Mouse (Mus musculus) limb, embryonic 14.5 days (tissue): ENCODE data around the gene Cacna1s. TPM values are rescaled to one million over a fixed set of nuclear protein-coding genes. Genes with fewer than 3 reads are reported as not detected.

ENCODE experiments used
- ATAC-seq: fragments of 200-750 bp; cut with Nextera tagmentation; 2 replicates; pipeline ENCODE4 v1.8.0; 2017; ENCODE audit warnings: low read depth, moderate number of reproducible peaks, moderate TSS enrichment; ENCODE audit not compliant: low FRiP score
- DNase-seq: peaks from one replicate; pipeline ENCODE4 v3.0.0-alpha.2; 2015; ENCODE audit warnings: low spot score
- H3K27ac ChIP-seq: fragments of 300-500 bp; sonication (generic); replicated peaks from 2 replicates; pipeline ENCODE4 v1.5.1; 2014; ENCODE audit warnings: low read depth, mild to moderate bottlenecking, low read length, moderate library complexity, mixed read lengths
- H3K27me3 ChIP-seq: fragments of 300-500 bp; sonication (generic); 2 replicates; pipeline ENCODE4 v1.6.1; 2014; ENCODE audit warnings: low read length, mixed read lengths; ENCODE audit not compliant: control insufficient read depth, insufficient read depth
- H3K36me3 ChIP-seq: fragments of 300-500 bp; sonication (generic); 2 replicates; pipeline ENCODE4 v1.6.1; 2014; ENCODE audit warnings: mild to moderate bottlenecking, low read length, moderate library complexity, mixed read lengths; ENCODE audit not compliant: control insufficient read depth, insufficient read depth
- H3K4me1 ChIP-seq: fragments of 300-500 bp; sonication (generic); 2 replicates; pipeline ENCODE4 v1.6.1; 2014; ENCODE audit warnings: antibody characterized with exemption, low read length, mixed read lengths; ENCODE audit not compliant: control insufficient read depth, insufficient read depth
- H3K4me2 ChIP-seq: fragments of 300-500 bp; sonication (generic); replicated peaks from 2 replicates; pipeline ENCODE4 v1.6.1; 2014; ENCODE audit warnings: low read depth, mild to moderate bottlenecking, low read length, moderate library complexity; ENCODE audit not compliant: severe bottlenecking
- H3K4me3 ChIP-seq: fragments of 300-500 bp; sonication (generic); replicated peaks from 2 replicates; pipeline ENCODE4 v1.5.1; 2014; ENCODE audit warnings: low read length
- H3K9ac ChIP-seq: fragments of 300-500 bp; sonication (generic); 2 replicates; pipeline ENCODE4 v1.6.1; 2014; ENCODE audit warnings: mild to moderate bottlenecking, low read depth, low read length, moderate library complexity; ENCODE audit not compliant: severe bottlenecking
- H3K9me3 ChIP-seq: fragments of 300-500 bp; sonication (generic); 2 replicates; pipeline ENCODE4 v1.6.1; 2016; ENCODE audit warnings: low read length; ENCODE audit not compliant: control insufficient read depth
- POLR2A ChIP-seq: fragments of 200-500 bp; IDR thresholded peaks from 2 replicates; pipeline ENCODE4 v1.8.0; 2012; ENCODE audit warnings: inconsistent platforms, mild to moderate bottlenecking, moderate library complexity, borderline replicate concordance; ENCODE audit not compliant: insufficient read depth, insufficient read length; ENCODE audit errors: extremely low read depth
- WGBS: fragments of 180-500 bp; shearing (Covaris S2); extraction: QIAGEN DNeasy Blood & Tissue Kit; methylation state at CpG from one replicate; pipeline ENCODE4 v1.1.7; 2014; 5-methylcytosine and 5-hydroxymethylcytosine counted together
- polyA plus RNA-seq, 2 experiments: library from polyadenylated mRNA; depleted of rRNA in 1 of 2; stranded (reverse) in 1 of 2; unstranded in 1 of 2; fragments of >200 nt; fragmentation: Nextera tagmentation in 1 of 2; extraction: Ambion mirVana in 1 of 2; gene quantifications; 2 replicates each; pipeline versions ENCODE4 v1.2.1 to v1.2.3; 2012 to 2014

Cacna1s gene
- polyA plus RNA-seq, 2 experiments = 6.9 to 16.6 TPM

DNA sequence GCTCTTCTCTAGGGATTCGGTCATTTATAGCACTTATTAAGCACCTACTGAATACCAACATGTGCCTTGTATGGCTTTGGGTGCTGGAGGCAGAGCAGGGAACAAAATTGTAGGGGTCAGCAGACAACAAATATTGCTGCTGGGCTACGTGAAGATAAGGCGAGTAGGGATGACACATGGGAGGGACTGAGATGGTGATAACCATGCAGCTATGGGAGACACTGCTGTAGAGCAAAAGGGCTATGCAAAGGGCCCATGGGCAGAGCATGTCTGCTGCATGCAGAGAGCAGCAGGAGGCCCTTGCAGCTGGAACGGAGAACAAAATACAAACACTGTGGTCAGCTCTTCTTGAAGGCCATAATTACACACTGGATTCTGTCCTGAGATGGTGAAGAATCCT lies 49.5 kb downstream of the Cacna1s start:
- Histone ChIP-seq H3K36me3 (no peaks in the 10 kb centered on the region), H3K9ac (no peak overlapping the region), H3K4me1 (peaks cover 3% of the 10 kb centered on the region; the same call in 1 of the 2 replicates), H3K27ac (no peak overlapping the region), H3K9me3 (no peaks in the 10 kb centered on the region), H3K4me3 (no peak overlapping the region), H3K27me3 (no peaks in the 10 kb centered on the region), H3K4me2 (no peak overlapping the region)
- TF ChIP-seq POLR2A = no peak
- no peak for DNase-seq
- WGBS = 77% methylated on average over 4 of the region's 4 CpGs
- ATAC-seq = no peak

DNA sequence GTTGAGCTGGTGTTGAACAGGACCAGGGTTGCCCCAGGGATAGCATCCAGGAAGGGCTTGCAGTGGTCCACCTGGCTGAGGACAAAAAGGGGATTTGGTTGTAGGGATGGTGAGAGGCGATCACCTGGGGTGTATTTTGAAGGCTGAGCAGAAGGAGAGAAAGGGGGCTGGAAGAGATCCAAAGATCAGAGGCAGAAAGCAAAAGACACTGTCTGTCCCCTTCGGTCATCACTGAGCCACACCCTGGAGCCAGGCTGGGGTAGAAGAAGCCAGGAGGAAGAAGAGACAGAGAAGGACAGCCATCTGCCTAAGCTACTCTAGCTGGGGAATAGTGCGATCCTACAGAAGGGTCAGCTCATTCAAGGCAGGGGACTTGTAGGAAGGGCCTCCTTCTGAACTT lies 50.0 kb downstream of the Cacna1s start:
- Histone ChIP-seq H3K36me3 (no peaks in the 10 kb centered on the region), H3K9ac (no peak overlapping the region), H3K27ac (no peak overlapping the region), H3K4me1 (peaks cover 3% of the 10 kb centered on the region; the same call in 1 of the 2 replicates), H3K4me3 (no peak overlapping the region), H3K27me3 (no peaks in the 10 kb centered on the region), H3K9me3 (no peaks in the 10 kb centered on the region), H3K4me2 (no peak overlapping the region)
- 65% methylated on average over 3 of the region's 3 CpGs for WGBS
- no peak for TF ChIP-seq POLR2A
- DNase-seq (no peak), ATAC-seq (no peak)

DNA sequence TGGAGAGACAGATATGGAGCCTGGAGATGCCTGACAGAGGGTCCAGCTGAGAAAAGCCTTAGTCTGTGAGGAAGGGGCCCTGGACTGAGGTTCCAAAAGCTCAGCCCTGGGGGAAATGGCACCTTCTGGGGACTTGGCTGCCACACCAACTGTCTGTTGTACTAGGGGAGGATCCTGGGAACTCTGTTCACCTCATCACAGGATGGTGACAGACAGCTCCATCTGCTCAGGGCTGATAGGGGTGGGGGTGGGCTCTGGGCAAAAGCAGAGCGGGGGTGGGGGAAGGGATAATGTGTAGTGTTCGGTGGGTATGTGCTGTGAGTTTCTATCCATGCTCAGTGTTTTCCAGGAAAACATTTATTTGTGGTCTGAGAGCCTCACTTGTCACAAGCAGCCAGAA lies 50.4 kb downstream of the Cacna1s start:
- no peak for TF ChIP-seq POLR2A
- Histone ChIP-seq H3K36me3 (no peaks in the 10 kb centered on the region), H3K9me3 (no peaks in the 10 kb centered on the region), H3K9ac (no peak overlapping the region), H3K27me3 (no peaks in the 10 kb centered on the region), H3K4me1 (peaks cover 3% of the 10 kb centered on the region; the same call in 1 of the 2 replicates), H3K27ac (no peak overlapping the region), H3K4me3 (no peak overlapping the region), H3K4me2 (no peak overlapping the region)
- DNase-seq (no peak), ATAC-seq (no peak; the same call in 1 of the 2 replicates)
- WGBS = 63% methylated on average over 2 of the region's 2 CpGs

DNA sequence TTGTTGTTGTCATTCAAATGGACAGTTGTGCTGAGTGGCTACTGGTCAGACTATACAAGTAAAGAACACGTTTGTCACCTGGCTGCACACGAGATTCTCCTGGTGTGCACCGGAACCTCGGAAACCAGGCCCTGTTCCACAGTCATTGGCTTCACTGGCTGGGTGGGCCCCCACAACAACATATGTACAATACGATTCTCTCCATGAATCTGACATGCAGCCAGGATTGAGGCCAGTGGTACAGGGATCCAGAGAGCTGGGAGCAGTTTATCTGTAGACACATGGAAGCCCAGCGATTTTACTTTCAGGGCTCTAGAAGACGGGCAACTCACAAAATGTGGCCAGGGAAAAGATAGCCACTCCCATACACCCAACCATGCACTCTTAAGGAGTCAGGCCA lies 51.1 kb downstream of the Cacna1s start:
- no peaks in the 10 kb centered on the region for H3K36me3 ChIP-seq
- 84% methylated on average over 7 of the region's 7 CpGs for WGBS
- no peaks in the 10 kb centered on the region for H3K9me3 ChIP-seq
- H3K9ac ChIP-seq = no peak overlapping the region
- no peak overlapping the region for H3K27ac ChIP-seq
- no peak overlapping the region for H3K4me3 ChIP-seq
- H3K4me2 ChIP-seq = no peak overlapping the region
- TF ChIP-seq POLR2A = no peak
- ATAC-seq (no peak), DNase-seq (no peak)
- no peaks in the 10 kb centered on the region for H3K27me3 ChIP-seq
- peaks cover 3% of the 10 kb centered on the region; the same call in 1 of the 2 replicates for H3K4me1 ChIP-seq

DNA sequence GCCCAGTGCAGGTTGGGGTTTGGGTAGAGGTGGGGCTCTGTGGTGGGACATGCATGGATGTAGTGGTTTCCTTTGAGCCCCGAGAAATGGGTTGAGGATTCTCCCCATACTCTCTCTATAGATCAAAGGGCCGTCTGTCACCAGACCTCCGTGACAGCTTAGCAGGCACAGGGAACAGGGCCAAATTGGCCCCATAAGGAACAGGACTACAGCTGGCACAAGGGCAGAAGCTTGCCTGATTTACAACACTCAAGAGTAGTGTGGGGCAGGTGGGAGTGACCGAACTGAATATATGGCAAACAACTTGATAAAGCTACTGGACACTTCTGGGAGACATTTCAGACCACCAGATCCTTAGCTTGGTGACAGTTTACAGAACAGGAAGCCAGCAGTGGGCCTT lies 52.2 kb downstream of the Cacna1s start:
- no peaks in the 10 kb centered on the region for H3K9me3 ChIP-seq
- H3K4me1 ChIP-seq = peaks cover 3% of the 10 kb centered on the region; the same call in 1 of the 2 replicates
- no peak overlapping the region for H3K4me2 ChIP-seq
- no peak overlapping the region for H3K27ac ChIP-seq
- WGBS = 25% methylated on average over 4 of the region's 4 CpGs
- no peak for TF ChIP-seq POLR2A
- no peak overlapping the region; the same call in 1 of the 2 replicates for H3K9ac ChIP-seq
- peak; percentile 40 for DNase-seq
- ATAC-seq = no peak
- H3K27me3 ChIP-seq = no peaks in the 10 kb centered on the region
- H3K36me3 ChIP-seq = no peaks in the 10 kb centered on the region
- H3K4me3 ChIP-seq = no peak overlapping the region

DNA sequence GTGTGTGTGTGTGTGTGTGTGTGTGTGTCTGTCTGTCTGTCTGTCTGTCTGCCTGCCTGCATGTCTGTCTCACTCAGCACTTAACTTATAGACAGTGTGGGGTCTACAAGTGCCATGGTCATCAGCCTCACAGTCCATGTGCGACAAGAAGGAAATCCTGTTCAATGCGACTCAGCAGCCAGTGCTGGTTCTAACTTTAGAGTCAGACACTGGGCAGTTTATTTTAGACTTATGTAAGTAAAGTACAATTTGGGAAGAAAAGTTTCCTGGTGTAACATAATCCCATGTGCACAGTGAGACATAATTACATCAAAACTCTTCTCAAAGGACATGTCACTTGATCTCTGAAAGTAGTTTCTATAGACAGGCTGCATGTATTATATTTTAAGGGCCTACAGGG lies 56.9 kb downstream of the Cacna1s start:
- Histone ChIP-seq H3K9me3 (no peaks in the 10 kb centered on the region), H3K9ac (no peak overlapping the region), H3K36me3 (no peaks in the 10 kb centered on the region), H3K4me1 (peaks cover 3% of the 10 kb centered on the region; the same call in 1 of the 2 replicates), H3K27ac (no peak overlapping the region), H3K4me3 (no peak overlapping the region), H3K4me2 (no peak overlapping the region), H3K27me3 (no peaks in the 10 kb centered on the region)
- no peak for ATAC-seq
- no peak for TF ChIP-seq POLR2A
- no peak for DNase-seq
- 83% methylated on average over 2 of the region's 2 CpGs for WGBS
